Mouse (Mus musculus) gastrocnemius, postnatal 36 days (tissue): ENCODE results near the gene Spam1. TPM values are rescaled to one million over a fixed set of nuclear protein-coding genes. Genes with fewer than 3 reads are reported as not detected.

ENCODE experiments used
- DNase-seq, 2 experiments: peaks; one replicate each; pipeline ENCODE4 v3.0.0; 2022
- intact Hi-C: fragments of 180-260 bp; cut with DNase I; formaldehyde crosslinking; loops from one replicate; pipeline ENCODE4 v1.15.1; 2025
- long read RNA-seq, 2 experiments: library from polyadenylated mRNA; stranded (forward); transcript quantifications; one replicate each; pipeline ENCODE4 v2.0.0; 2021
- total RNA-seq, 2 experiments: library from RNA; stranded (reverse); gene quantifications; 2 replicates each; pipeline ENCODE4 v1.2.3; 2021

The Spam1 gene
- total RNA-seq = not detected
- long read RNA-seq, experiment 1 = 0 reads
- long read RNA-seq, experiment 2 = 0 reads

DNA sequence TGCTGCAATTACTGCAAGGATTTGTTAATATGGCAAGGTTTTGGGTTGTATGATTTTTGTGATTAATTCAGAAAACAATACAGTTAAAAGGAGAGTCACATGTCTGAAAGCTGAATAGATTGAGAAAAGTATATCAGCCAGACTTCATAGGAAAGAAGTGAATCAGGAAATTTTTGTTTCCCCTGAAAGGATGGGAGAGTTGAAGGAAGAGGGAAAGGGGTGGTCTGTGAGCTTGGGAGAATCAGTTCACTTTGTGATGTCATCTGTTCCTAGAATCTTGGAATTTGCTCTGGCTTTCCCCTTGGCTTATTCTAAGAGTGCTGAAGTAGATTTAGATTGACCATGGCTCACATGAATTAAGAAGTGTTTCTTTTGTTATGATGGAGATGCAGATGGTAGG lies at the start of gene Spam1:
TSS of gene Spam1 (plus strand) at position 301 of the 400 bp plus-strand sequence.
- DNase-seq = no peak
- intact Hi-C loops = no loop called here

- no peak for DNase-seq
- intact Hi-C loops = no loop called here
Observed at GRCm38 (mm10) chr6:24748029-24748428, 43.0 kb upstream of the Spam1 start, which contains the start of gene Hyal4. Hyal4 (plus strand) TSS chr6:24748329.

- DNase-seq = no peak
- intact Hi-C loops = no loop called here
Observed at GRCm38 (mm10) chr6:24759281-24759680, 31.7 kb upstream of the Spam1 start.

DNA sequence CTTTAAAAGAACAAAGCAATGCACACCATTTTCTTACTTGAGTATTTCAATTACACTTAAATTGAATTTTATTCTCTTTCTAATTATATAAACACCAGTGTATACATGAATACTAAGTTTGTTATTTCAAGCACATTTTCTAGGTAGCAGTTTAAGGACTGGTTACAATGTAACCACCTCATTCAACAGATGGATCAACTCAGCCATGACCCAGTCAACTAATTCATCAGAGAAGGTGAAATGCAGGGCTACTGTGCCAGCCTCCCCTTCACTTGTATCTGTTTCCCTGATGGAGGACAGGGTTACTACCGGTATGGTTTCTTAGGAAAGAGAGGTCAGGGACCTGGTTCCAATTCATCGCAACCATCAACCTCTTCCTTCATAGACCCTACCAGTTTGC lies 24.7 kb upstream of the Spam1 start:
- intact Hi-C loops = no loop called here

GRCm38 (mm10) chr6:24779182-24779581 lies 11.8 kb upstream of the Spam1 start:
- no peak for DNase-seq
- intact Hi-C loops = no loop called here

More for the DNA sequence above, 24.7 kb upstream of the Spam1 start:
- DNase-seq = no peak

DNA sequence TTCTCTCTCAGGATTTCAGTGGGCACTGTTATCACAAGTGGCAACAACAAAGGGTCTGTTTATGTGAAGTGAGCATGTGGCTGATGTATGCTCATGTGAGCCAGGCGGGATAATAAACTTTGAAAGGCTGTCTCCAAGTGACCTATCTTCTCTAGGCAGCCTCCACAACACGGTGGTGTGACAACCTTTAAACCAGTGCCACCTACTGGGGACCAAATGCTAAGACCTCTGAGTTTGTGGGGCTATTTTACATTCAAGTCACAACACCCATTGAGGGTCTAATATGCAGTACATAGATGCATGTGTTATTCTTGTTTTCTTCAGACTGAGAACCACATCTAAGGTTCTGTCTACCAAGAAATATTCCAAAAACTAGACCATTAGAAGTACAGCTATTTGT lies 31.1 kb downstream of the Spam1 start:
- DNase-seq = no peak
- intact Hi-C loops = no loop called here

Other genes starting within 250 kb of the Spam1 start
- gene Lmod2, start 193.4 kb upstream of the Spam1 start, total RNA-seq = 100 to 1,000 TPM; 206 to 260 TPM
- gene Wasl, start 126.2 kb upstream of the Spam1 start, total RNA-seq = 10 to 100 TPM; 15.0 to 16.5 TPM
- gene Hyal6, start 57.9 kb upstream of the Spam1 start, total RNA-seq = not detected
- not detected for gene Hyal4, start 42.9 kb upstream of the Spam1 start, total RNA-seq
- not detected for gene Hyal5, start 66.8 kb downstream of the Spam1 start, total RNA-seq
- under 1 TPM; 0.13 to 0.27 TPM for gene Tmem229a, start 165.1 kb downstream of the Spam1 start, total RNA-seq